ENCODE assay signal across 14 mouse cellular contexts in genomic region chr3:79977656-79978450, GRCm38 (mm10).
DNase-seq lines count a peak whose midpoint lies in the region; ATAC-seq and TF ChIP-seq lines count a peak whose summit lies in the region.
"Had no signal": no experiment of that assay in that cellular context is flagged by ENCODE, and none has a peak within 500 bp of the region (broad histone marks: within the 10 kb centered on the region; RNA-seq: fewer than 3 reads in every experiment).

No protein-coding gene starts in this region.

- no peaks in the 10 kb centered on the region for H3K9me3 ChIP-seq in stomach, embryonic 14.5 days (ENCODE audit: control insufficient read depth, low read depth, low read length)
- H3K9me3 ChIP-seq in stomach, postnatal 0 days (ENCODE audit: control insufficient read depth, low read length) = no peaks in the 10 kb centered on the region
- no peaks in the 10 kb centered on the region for H3K9me3 ChIP-seq in kidney, postnatal 0 days (replicated peaks; ENCODE audit: low read length)

- H3K9ac ChIP-seq in stomach, embryonic 14.5 days (replicated peaks; ENCODE audit: low read depth, low read length) = no peak overlapping the region
- no peak overlapping the region for H3K9ac ChIP-seq in stomach, postnatal 0 days (ENCODE audit: low read length)
- H3K9ac ChIP-seq in kidney, postnatal 0 days (ENCODE audit: low read depth, low read length) = no peak overlapping the region
- H3K9ac ChIP-seq: liver, embryonic 14.5 days had no signal

- H3K4me2 ChIP-seq in stomach, embryonic 14.5 days (replicated peaks; ENCODE audit: low read depth, low read length) = no peak overlapping the region
- no peak overlapping the region for H3K4me2 ChIP-seq in stomach, postnatal 0 days (replicated peaks; ENCODE audit: low read depth)
- no peak overlapping the region for H3K4me2 ChIP-seq in kidney, postnatal 0 days (ENCODE audit: low read length)

- no peak for ATAC-seq in stomach, embryonic 14.5 days (ENCODE audit: insufficient number of reproducible peaks, insufficient read depth, low FRiP score, low read depth)
- no peak for ATAC-seq in stomach, postnatal 0 days (ENCODE audit: low FRiP score, low TSS enrichment)
- no peak for ATAC-seq in kidney, postnatal 0 days (replicated peaks; ENCODE audit: low FRiP score, low read depth)
- no peak for ATAC-seq in megakaryocyte, adult 5-6 weeks (ENCODE audit: poor library complexity, severe bottlenecking)
- no peak for ATAC-seq in megakaryocyte-erythroid progenitor cell, adult 5-6 weeks (replicated peaks; ENCODE audit: low FRiP score, low TSS enrichment, poor library complexity, severe bottlenecking)
- ATAC-seq: CD4-positive, CD25-positive, alpha-beta regulatory T cell, adult 4 months; inflammation-experienced regulatory T-cells, adult 6 months had no signal

- peak overlapping the region; percentile 41; the same call in 1 of the 2 replicates for H3K27ac ChIP-seq in stomach, embryonic 14.5 days (ENCODE audit: low read length)
- H3K27ac ChIP-seq in stomach, postnatal 0 days (replicated peaks) = no peak overlapping the region
- no peak overlapping the region for H3K27ac ChIP-seq in kidney, postnatal 0 days
- H3K27ac ChIP-seq: liver, embryonic 14.5 days had no signal

- 50% methylated on average over 11 of the region's 11 CpGs for WGBS in stomach, embryonic 14.5 days
- WGBS in stomach, postnatal 0 days = 60% methylated on average over 11 of the region's 11 CpGs
- WGBS in kidney, postnatal 0 days = 48% methylated on average over 11 of the region's 11 CpGs

- no peaks in the 10 kb centered on the region for H3K36me3 ChIP-seq in stomach, embryonic 14.5 days (ENCODE audit: control insufficient read depth, insufficient read depth, low read length)
- H3K36me3 ChIP-seq in stomach, postnatal 0 days (ENCODE audit: control insufficient read depth, insufficient read depth, low read length) = no peaks in the 10 kb centered on the region
- no peaks in the 10 kb centered on the region for H3K36me3 ChIP-seq in kidney, postnatal 0 days (ENCODE audit: insufficient read depth, low read length)

- H3K27me3 ChIP-seq in stomach, embryonic 14.5 days (ENCODE audit: control insufficient read depth, insufficient read depth, low read length) = no peaks in the 10 kb centered on the region
- no peaks in the 10 kb centered on the region for H3K27me3 ChIP-seq in stomach, postnatal 0 days (ENCODE audit: control insufficient read depth, insufficient read depth, low read length)
- H3K27me3 ChIP-seq in kidney, postnatal 0 days (ENCODE audit: insufficient read depth, low read length) = no peaks in the 10 kb centered on the region

- no peak for TF ChIP-seq EP300 in stomach, postnatal 0 days (optimal IDR thresholded peaks at IDR 0.05)

- H3K4me3 ChIP-seq in stomach, embryonic 14.5 days (ENCODE audit: low read depth, low read length) = no peak overlapping the region
- H3K4me3 ChIP-seq in stomach, postnatal 0 days (ENCODE audit: low read depth, low read length) = no peak overlapping the region
- H3K4me3 ChIP-seq in kidney, postnatal 0 days (replicated peaks; ENCODE audit: low read depth, low read length) = no peak overlapping the region
- H3K4me3 ChIP-seq: erythroblast, embryonic 14.5 days had no signal

- no peak for TF ChIP-seq CTCF in stomach, postnatal 0 days (IDR thresholded peaks at IDR 0.05; ENCODE audit: low read depth)
- no peak for TF ChIP-seq CTCF in kidney, postnatal 0 days (IDR thresholded peaks at IDR 0.05; ENCODE audit: low read depth)

- H3K4me1 ChIP-seq in stomach, embryonic 14.5 days (ENCODE audit: control insufficient read depth, insufficient read depth, low read length) = no peaks in the 10 kb centered on the region; the same call in 1 of the 2 replicates
- H3K4me1 ChIP-seq in stomach, postnatal 0 days (replicated peaks; ENCODE audit: control insufficient read depth, insufficient read depth) = no peaks in the 10 kb centered on the region
- H3K4me1 ChIP-seq in kidney, postnatal 0 days (replicated peaks; ENCODE audit: insufficient read depth, low read length) = 0 out of 2 replicates have a peak, but pooled peaks cover 3% of the 10 kb centered on the region

- DNase-seq in gastrocnemius, adult 18-20 months (ENCODE audit: low spot score) = peak; percentile 26
- DNase-seq in gastrocnemius, postnatal 10 days = no peak
- DNase-seq in stomach, postnatal 0 days (ENCODE audit: low spot score) = no peak
- peak; percentile 80 for DNase-seq in kidney, postnatal 0 days (ENCODE audit: low spot score)
- DNase-seq in thymus, postnatal 4 days = no peak
- DNase-seq: adrenal gland, adult 2 months; thymus, postnatal 36 days had no signal

Comparison
In these comparisons a context has a peak if more than half of its experiments do, and no peak if none do; other contexts are left out.
1. DNase-seq: peak in gastrocnemius, adult 18-20 months (single experiment) and kidney, postnatal 0 days (single experiment); none in gastrocnemius, postnatal 10 days (single experiment), stomach, postnatal 0 days (single experiment) and thymus, postnatal 4 days (single experiment).